Mouse (Mus musculus) forebrain, embryonic 13.5 days (tissue): ENCODE measurements around the gene Iffo2. TPM values are rescaled to one million over a fixed set of nuclear protein-coding genes. Genes with fewer than 3 reads are reported as not detected.

Experiments
- ATAC-seq: fragments of 200-750 bp; cut with Nextera tagmentation; 2 replicates; pipeline ENCODE4 v1.8.0; 2017
- H3K27ac ChIP-seq: fragments of 300-500 bp; sonication (generic); 2 replicates; pipeline ENCODE4 v1.5.1; 2015; ENCODE audit warnings: inconsistent platforms, mild to moderate bottlenecking, moderate library complexity
- H3K27me3 ChIP-seq: fragments of 300-500 bp; sonication (generic); 2 replicates; pipeline ENCODE4 v1.6.1; 2015; ENCODE audit warnings: mild to moderate bottlenecking, inconsistent platforms
- H3K36me3 ChIP-seq: fragments of 300-500 bp; sonication (generic); 2 replicates; pipeline ENCODE4 v1.6.1; 2015; ENCODE audit warnings: mild to moderate bottlenecking, inconsistent platforms; ENCODE audit not compliant: poor library complexity, severe bottlenecking
- H3K4me1 ChIP-seq: fragments of 300-500 bp; sonication (generic); 2 replicates; pipeline ENCODE4 v1.6.1; 2015; ENCODE audit warnings: inconsistent platforms
- H3K4me2 ChIP-seq: fragments of 300-500 bp; sonication (generic); 2 replicates; pipeline ENCODE4 v1.6.1; 2015; ENCODE audit warnings: inconsistent platforms, mild to moderate bottlenecking, moderate library complexity
- H3K4me3 ChIP-seq: fragments of 300-500 bp; sonication (generic); 2 replicates; pipeline ENCODE4 v1.5.1; 2015; ENCODE audit warnings: mild to moderate bottlenecking, inconsistent platforms
- H3K9ac ChIP-seq: fragments of 300-500 bp; sonication (generic); 2 replicates; pipeline ENCODE4 v1.6.1; 2015; ENCODE audit warnings: mild to moderate bottlenecking, inconsistent platforms
- H3K9me3 ChIP-seq: fragments of 300-500 bp; sonication (generic); replicated peaks from 2 replicates; pipeline ENCODE4 v1.6.1; 2016; ENCODE audit warnings: inconsistent platforms
- WGBS: fragments of 180-500 bp; shearing (Covaris S2); methylation state at CpG from one replicate; pipeline ENCODE4 v1.1.7; 2015; 5-methylcytosine and 5-hydroxymethylcytosine counted together
- polyA plus RNA-seq: library from polyadenylated mRNA; unstranded; fragments of >200 nt; fragmentation: Nextera tagmentation; extraction: Ambion mirVana; gene quantifications from 2 replicates; pipeline ENCODE4 v1.2.1, GENCODE M21; 2015

The Iffo2 gene
- polyA plus RNA-seq, 1 experiment from 2014 or later = 3.6 TPM

- H3K4me1 ChIP-seq = peaks cover 24% of the 10 kb centered on the region
- no peak overlapping the region for H3K4me3 ChIP-seq
- no peaks in the 10 kb centered on the region for H3K9me3 ChIP-seq
- peaks cover 14% of the 10 kb centered on the region; the same call in 1 of the 2 replicates for H3K36me3 ChIP-seq
- no peak for ATAC-seq
- H3K27ac ChIP-seq = no peak overlapping the region
- H3K4me2 ChIP-seq = no peak overlapping the region
- 91% methylated on average over 9 of the region's 9 CpGs for WGBS
- H3K9ac ChIP-seq = no peak overlapping the region
- H3K27me3 ChIP-seq = peaks cover 21% of the 10 kb centered on the region
Observed at GRCm38 (mm10) chr4:139637847-139638246, 107.5 kb downstream of the Iffo2 start.

DNA sequence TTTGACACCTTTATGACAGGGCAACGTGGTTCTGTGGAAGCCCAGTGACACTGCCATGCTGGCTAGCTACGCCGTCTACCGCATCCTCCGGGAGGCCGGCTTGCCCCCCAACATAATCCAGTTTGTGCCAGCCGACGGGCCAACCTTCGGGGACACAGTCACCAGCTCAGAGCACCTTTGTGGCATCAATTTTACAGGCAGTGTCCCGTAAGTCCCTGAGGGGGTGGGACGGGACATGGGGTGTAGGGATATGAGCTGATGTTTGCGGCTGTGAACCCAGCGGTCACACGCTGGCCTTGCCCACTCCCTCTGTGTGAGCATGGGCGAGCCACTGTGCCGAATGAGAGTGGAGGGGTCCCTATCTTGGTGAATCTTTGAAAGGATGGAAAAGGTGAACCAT, 108.0 kb downstream of the Iffo2 start:
- no peaks in the 10 kb centered on the region for H3K9me3 ChIP-seq
- no peak overlapping the region for H3K4me2 ChIP-seq
- H3K27me3 ChIP-seq = peaks cover 26% of the 10 kb centered on the region
- peaks cover 24% of the 10 kb centered on the region for H3K4me1 ChIP-seq
- ATAC-seq = no peak
- H3K4me3 ChIP-seq = no peak overlapping the region
- H3K9ac ChIP-seq = no peak overlapping the region
- 95% methylated on average over 16 of the region's 16 CpGs for WGBS
- no peak overlapping the region for H3K27ac ChIP-seq
- peaks cover 14% of the 10 kb centered on the region; the same call in 1 of the 2 replicates for H3K36me3 ChIP-seq

DNA sequence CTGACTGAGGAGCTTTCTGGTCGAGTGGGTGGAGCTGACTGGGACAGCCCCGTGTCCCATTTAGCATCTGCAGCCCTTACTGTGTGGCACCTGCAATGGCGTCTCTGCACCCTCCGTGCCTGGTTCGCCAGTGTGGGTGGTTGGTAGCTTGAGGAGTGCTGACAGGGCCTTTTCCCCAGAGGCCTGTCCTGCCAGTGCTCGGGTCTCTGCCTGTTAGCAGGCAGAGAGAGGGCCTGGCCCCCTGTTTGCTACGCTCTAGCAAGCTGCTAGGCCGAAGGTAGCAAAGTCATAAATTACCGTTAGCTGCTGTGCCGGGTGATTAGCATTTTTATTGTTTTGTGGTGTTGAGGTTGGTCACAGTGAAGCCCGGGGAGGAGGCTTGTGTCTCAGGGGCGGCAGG, 109.5 kb downstream of the Iffo2 start:
- ATAC-seq = no peak
- no peak overlapping the region for H3K27ac ChIP-seq
- peaks cover 30% of the 10 kb centered on the region for H3K27me3 ChIP-seq
- 40% methylated on average over 12 of the region's 12 CpGs for WGBS
- H3K9ac ChIP-seq = peak overlapping the region; percentile 37; the same call in 1 of the 2 replicates
- peaks cover 20% of the 10 kb centered on the region; the same call in 1 of the 2 replicates for H3K36me3 ChIP-seq
- no peak overlapping the region for H3K4me2 ChIP-seq
- no peaks in the 10 kb centered on the region for H3K9me3 ChIP-seq
- H3K4me1 ChIP-seq = peaks cover 24% of the 10 kb centered on the region
- no peak overlapping the region for H3K4me3 ChIP-seq

GRCm38 (mm10) chr4:139640333-139640732, 110.0 kb downstream of the Iffo2 start:
- no peak overlapping the region for H3K4me3 ChIP-seq
- 72% methylated on average over 12 of the region's 12 CpGs for WGBS
- H3K27ac ChIP-seq = no peak overlapping the region
- no peaks in the 10 kb centered on the region for H3K9me3 ChIP-seq
- peaks cover 22% of the 10 kb centered on the region for H3K36me3 ChIP-seq
- ATAC-seq = no peak
- H3K4me2 ChIP-seq = no peak overlapping the region
- peak overlapping the region; percentile 37; the same call in 1 of the 2 replicates for H3K9ac ChIP-seq
- H3K4me1 ChIP-seq = peaks cover 24% of the 10 kb centered on the region
- H3K27me3 ChIP-seq = peaks cover 30% of the 10 kb centered on the region

GRCm38 (mm10) chr4:139640775-139641174, 110.4 kb downstream of the Iffo2 start:
- H3K4me3 ChIP-seq = no peak overlapping the region
- H3K9ac ChIP-seq = no peak overlapping the region
- peaks cover 24% of the 10 kb centered on the region for H3K4me1 ChIP-seq
- H3K9me3 ChIP-seq = no peaks in the 10 kb centered on the region
- H3K36me3 ChIP-seq = peaks cover 17% of the 10 kb centered on the region
- no peak for ATAC-seq
- no peak overlapping the region for H3K27ac ChIP-seq
- WGBS = 68% methylated on average over 5 of the region's 6 CpGs
- peaks cover 30% of the 10 kb centered on the region for H3K27me3 ChIP-seq
- H3K4me2 ChIP-seq = no peak overlapping the region

DNA sequence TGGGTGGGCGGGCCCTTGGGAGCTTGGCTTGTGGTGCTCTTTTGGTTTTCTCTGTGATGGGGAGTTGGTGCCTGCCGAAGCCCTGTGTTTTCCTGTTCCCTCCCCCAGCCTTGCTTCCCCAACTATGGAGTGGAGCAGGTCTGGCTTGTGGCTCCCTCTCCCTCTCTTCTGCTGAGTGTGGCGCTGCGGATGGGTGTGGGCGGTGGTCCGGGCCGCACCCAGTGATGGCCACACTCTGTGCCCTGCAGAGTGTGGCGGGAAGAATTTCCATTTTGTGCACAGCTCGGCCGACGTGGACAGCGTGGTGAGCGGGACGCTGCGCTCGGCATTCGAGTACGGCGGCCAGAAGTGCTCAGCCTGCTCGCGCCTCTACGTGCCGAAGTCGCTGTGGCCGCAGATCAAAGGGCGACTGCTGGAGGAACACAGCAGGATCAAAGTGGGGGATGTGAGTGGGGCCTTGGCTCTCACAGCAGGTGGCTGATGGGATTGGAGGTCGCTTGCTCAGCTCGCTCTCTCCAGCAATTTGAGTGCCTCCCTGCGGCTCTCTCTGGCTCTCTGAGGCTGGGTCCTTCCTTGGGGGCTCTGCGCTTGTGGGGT, 111.6 kb downstream of the Iffo2 start:
- 3% methylated on average over 30 of the region's 30 CpGs for WGBS
- H3K4me2 ChIP-seq = peak overlapping the region; percentile 56
- H3K9me3 ChIP-seq = no peaks in the 10 kb centered on the region
- H3K9ac ChIP-seq = peak overlapping the region; percentile 52
- H3K27ac ChIP-seq = no peak overlapping the region
- peaks cover 20% of the 10 kb centered on the region for H3K36me3 ChIP-seq
- H3K27me3 ChIP-seq = peaks cover 30% of the 10 kb centered on the region
- H3K4me1 ChIP-seq = peaks cover 24% of the 10 kb centered on the region
- ATAC-seq = no peak
- peak overlapping the region; percentile 12 for H3K4me3 ChIP-seq

GRCm38 (mm10) chr4:139643972-139644371, 113.6 kb downstream of the Iffo2 start:
- H3K27me3 ChIP-seq = peaks cover 30% of the 10 kb centered on the region
- no peaks in the 10 kb centered on the region for H3K9me3 ChIP-seq
- no peak overlapping the region for H3K4me2 ChIP-seq
- 16% methylated on average over 9 of the region's 9 CpGs for WGBS
- H3K9ac ChIP-seq = no peak overlapping the region
- H3K27ac ChIP-seq = no peak overlapping the region
- H3K36me3 ChIP-seq = peaks cover 25% of the 10 kb centered on the region
- ATAC-seq = peak; percentile 54
- no peak overlapping the region for H3K4me3 ChIP-seq
- peaks cover 24% of the 10 kb centered on the region for H3K4me1 ChIP-seq

DNA sequence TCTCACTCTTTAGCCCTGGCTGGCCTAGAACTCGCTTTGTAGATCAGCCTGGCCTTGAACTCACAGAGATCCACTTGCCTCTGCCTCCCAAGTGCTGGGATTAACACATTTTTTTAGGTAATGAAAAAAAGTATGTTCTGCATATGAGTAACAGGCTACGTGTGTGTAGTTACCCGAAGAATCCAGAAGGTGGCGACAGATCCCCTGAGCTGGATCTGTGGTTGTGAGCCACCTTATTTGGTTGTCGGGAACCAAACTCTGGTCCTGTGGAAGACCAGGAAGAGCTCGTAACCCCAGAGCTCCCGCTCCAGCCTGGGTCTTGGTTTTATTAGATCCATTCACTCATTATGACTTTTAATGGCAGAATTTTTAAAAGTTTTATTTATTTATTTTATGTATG, 116.6 kb downstream of the Iffo2 start:
- Histone ChIP-seq H3K4me3 (no peak overlapping the region), H3K27ac (no peak overlapping the region), H3K36me3 (peaks cover 25% of the 10 kb centered on the region), H3K4me2 (no peak overlapping the region), H3K9ac (no peak overlapping the region), H3K9me3 (no peaks in the 10 kb centered on the region), H3K4me1 (peaks cover 8% of the 10 kb centered on the region), H3K27me3 (peaks cover 18% of the 10 kb centered on the region)
- no peak for ATAC-seq
- WGBS = 86% methylated on average over 7 of the region's 7 CpGs

- 0 out of 2 replicates have a peak, but pooled peaks cover 7% of the 10 kb centered on the region for H3K27me3 ChIP-seq
- WGBS = 89% methylated on average over 15 of the region's 15 CpGs
- H3K9ac ChIP-seq = no peak overlapping the region
- H3K9me3 ChIP-seq = no peaks in the 10 kb centered on the region
- ATAC-seq = no peak
- H3K4me2 ChIP-seq = no peak overlapping the region
- H3K4me3 ChIP-seq = no peak overlapping the region
- H3K27ac ChIP-seq = no peak overlapping the region
- H3K4me1 ChIP-seq = no peaks in the 10 kb centered on the region
- peaks cover 16% of the 10 kb centered on the region for H3K36me3 ChIP-seq
Observed at GRCm38 (mm10) chr4:139650086-139650743, 119.9 kb downstream of the Iffo2 start.

DNA sequence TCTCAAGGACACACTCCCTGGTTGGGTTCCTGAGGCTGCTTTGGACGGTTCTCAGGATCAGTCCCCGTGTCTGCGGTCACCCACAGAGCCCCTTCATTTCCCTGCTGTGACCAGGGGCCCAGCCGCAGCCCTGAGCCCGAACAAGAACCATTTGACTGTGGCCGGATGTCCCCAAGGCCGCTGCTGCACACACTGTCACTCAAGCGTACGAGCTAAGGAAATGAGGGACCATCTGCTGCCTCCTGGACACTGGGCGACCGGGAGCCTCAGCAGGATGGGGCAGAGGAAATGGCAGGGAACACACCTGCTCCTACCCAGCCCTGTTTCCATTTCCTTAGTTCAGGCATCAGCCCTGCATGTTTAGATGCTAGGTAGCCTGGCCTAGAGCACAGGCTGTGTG, 120.6 kb downstream of the Iffo2 start:
- 69% methylated on average over 11 of the region's 11 CpGs for WGBS
- H3K4me2 ChIP-seq = no peak overlapping the region
- H3K27me3 ChIP-seq = 0 out of 2 replicates have a peak, but pooled peaks cover 7% of the 10 kb centered on the region
- no peak overlapping the region for H3K4me3 ChIP-seq
- no peak overlapping the region for H3K27ac ChIP-seq
- no peaks in the 10 kb centered on the region for H3K9me3 ChIP-seq
- H3K4me1 ChIP-seq = no peaks in the 10 kb centered on the region
- no peak for ATAC-seq
- peaks cover 16% of the 10 kb centered on the region for H3K36me3 ChIP-seq
- no peak overlapping the region for H3K9ac ChIP-seq

GRCm38 (mm10) chr4:139653238-139653637, 122.9 kb downstream of the Iffo2 start, which contains the start of gene Tas1r2:
Gene Tas1r2, plus strand, starts transcription at chr4:139653538.
- H3K9me3 ChIP-seq = no peaks in the 10 kb centered on the region
- 83% methylated on average over 8 of the region's 8 CpGs for WGBS
- no peak within 1 kb of the TSS for H3K4me3 ChIP-seq
- no peak for ATAC-seq
- H3K27ac ChIP-seq = no peak within 1 kb of the TSS
- peaks cover 5% of the 10 kb centered on the region for H3K36me3 ChIP-seq
- no peak within 1 kb of the TSS for H3K9ac ChIP-seq
- no peaks in the 10 kb centered on the region for H3K4me1 ChIP-seq
- 0 out of 2 replicates have a peak, but pooled peaks cover 7% of the 10 kb centered on the region for H3K27me3 ChIP-seq
- no peak within 1 kb of the TSS for H3K4me2 ChIP-seq

DNA sequence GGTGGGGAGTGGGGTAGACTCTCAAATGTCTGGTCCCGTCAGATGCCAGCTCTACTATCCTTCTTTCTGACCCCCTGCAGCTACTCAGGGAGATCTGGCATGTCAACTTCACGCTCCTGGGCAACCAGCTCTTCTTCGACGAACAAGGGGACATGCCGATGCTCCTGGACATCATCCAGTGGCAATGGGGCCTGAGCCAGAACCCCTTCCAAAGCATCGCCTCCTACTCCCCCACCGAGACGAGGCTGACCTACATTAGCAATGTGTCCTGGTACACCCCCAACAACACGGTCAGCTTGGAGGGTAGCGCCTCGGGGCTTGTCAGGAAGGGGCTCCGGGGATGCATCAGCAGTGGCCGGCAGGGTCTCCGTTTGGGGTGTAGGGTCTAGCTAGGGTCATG, 131.5 kb downstream of the Iffo2 start:
- Histone ChIP-seq H3K9ac (no peak overlapping the region), H3K9me3 (peaks cover 11% of the 10 kb centered on the region; the same call in 1 of the 2 replicates), H3K4me1 (no peaks in the 10 kb centered on the region), H3K27me3 (0 out of 2 replicates have a peak, but pooled peaks cover 13% of the 10 kb centered on the region), H3K4me3 (no peak overlapping the region), H3K4me2 (no peak overlapping the region), H3K36me3 (no peaks in the 10 kb centered on the region), H3K27ac (no peak overlapping the region)
- no peak for ATAC-seq
- WGBS = 90% methylated on average over 14 of the region's 14 CpGs
